Mouse (Mus musculus) forebrain, embryonic 13.5 days (tissue): ENCODE measurements around the gene Prdm16. TPM values are rescaled to one million over a fixed set of nuclear protein-coding genes. Genes with fewer than 3 reads are reported as not detected.

Experiments
- ATAC-seq: fragments of 200-750 bp; cut with Nextera tagmentation; 2 replicates; pipeline ENCODE4 v1.8.0; 2017
- H3K27ac ChIP-seq: fragments of 300-500 bp; sonication (generic); 2 replicates; pipeline ENCODE4 v1.5.1; 2015; ENCODE audit warnings: inconsistent platforms, mild to moderate bottlenecking, moderate library complexity
- H3K27me3 ChIP-seq: fragments of 300-500 bp; sonication (generic); 2 replicates; pipeline ENCODE4 v1.6.1; 2015; ENCODE audit warnings: mild to moderate bottlenecking, inconsistent platforms
- H3K36me3 ChIP-seq: fragments of 300-500 bp; sonication (generic); 2 replicates; pipeline ENCODE4 v1.6.1; 2015; ENCODE audit warnings: mild to moderate bottlenecking, inconsistent platforms; ENCODE audit not compliant: poor library complexity, severe bottlenecking
- H3K4me1 ChIP-seq: fragments of 300-500 bp; sonication (generic); 2 replicates; pipeline ENCODE4 v1.6.1; 2015; ENCODE audit warnings: inconsistent platforms
- H3K4me2 ChIP-seq: fragments of 300-500 bp; sonication (generic); 2 replicates; pipeline ENCODE4 v1.6.1; 2015; ENCODE audit warnings: inconsistent platforms, mild to moderate bottlenecking, moderate library complexity
- H3K4me3 ChIP-seq: fragments of 300-500 bp; sonication (generic); 2 replicates; pipeline ENCODE4 v1.5.1; 2015; ENCODE audit warnings: mild to moderate bottlenecking, inconsistent platforms
- H3K9ac ChIP-seq: fragments of 300-500 bp; sonication (generic); 2 replicates; pipeline ENCODE4 v1.6.1; 2015; ENCODE audit warnings: mild to moderate bottlenecking, inconsistent platforms
- H3K9me3 ChIP-seq: fragments of 300-500 bp; sonication (generic); replicated peaks from 2 replicates; pipeline ENCODE4 v1.6.1; 2016; ENCODE audit warnings: inconsistent platforms
- WGBS: fragments of 180-500 bp; shearing (Covaris S2); methylation state at CpG from one replicate; pipeline ENCODE4 v1.1.7; 2015; 5-methylcytosine and 5-hydroxymethylcytosine counted together
- polyA plus RNA-seq: library from polyadenylated mRNA; unstranded; fragments of >200 nt; fragmentation: Nextera tagmentation; extraction: Ambion mirVana; gene quantifications from 2 replicates; pipeline ENCODE4 v1.2.1, GENCODE M21; 2015

Gene Prdm16
- polyA plus RNA-seq, 1 experiment from 2014 or later: 41.3 TPM

DNA sequence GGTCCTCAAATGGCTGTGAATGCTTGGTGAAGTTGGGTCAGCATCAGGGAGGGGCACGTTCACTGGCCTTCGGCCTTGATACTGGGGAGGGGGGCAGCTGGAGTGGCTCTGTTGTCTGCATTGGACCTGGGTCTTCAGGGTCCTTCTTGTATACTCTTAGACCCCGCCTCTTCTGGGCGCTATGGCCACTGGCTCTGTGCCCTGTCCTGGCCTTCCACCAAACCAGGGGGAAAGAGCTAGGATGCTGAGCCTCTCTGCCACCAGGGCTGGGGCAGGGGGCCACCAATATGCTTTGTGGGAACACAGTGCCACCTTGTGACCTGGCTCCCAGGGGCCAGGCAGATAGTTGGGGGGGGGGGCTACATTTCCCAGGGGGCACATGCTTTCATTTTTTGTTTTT, 93.5 kb downstream of the Prdm16 start:
- Histone ChIP-seq H3K4me1 (peaks cover 89% of the 10 kb centered on the region), H3K4me3 (no peak overlapping the region), H3K27ac (peak overlapping the region; percentile 46), H3K36me3 (no peaks in the 10 kb centered on the region), H3K4me2 (peak overlapping the region; percentile 35; the same call in 1 of the 2 replicates), H3K9me3 (no peaks in the 10 kb centered on the region), H3K27me3 (peaks cover 6% of the 10 kb centered on the region; the same call in 1 of the 2 replicates), H3K9ac (0 out of 2 replicates have a peak overlapping the region, but pooled peaks have one; percentile 43)
- WGBS: 39% methylated on average over 4 of the region's 4 CpGs
- no peak for ATAC-seq

DNA sequence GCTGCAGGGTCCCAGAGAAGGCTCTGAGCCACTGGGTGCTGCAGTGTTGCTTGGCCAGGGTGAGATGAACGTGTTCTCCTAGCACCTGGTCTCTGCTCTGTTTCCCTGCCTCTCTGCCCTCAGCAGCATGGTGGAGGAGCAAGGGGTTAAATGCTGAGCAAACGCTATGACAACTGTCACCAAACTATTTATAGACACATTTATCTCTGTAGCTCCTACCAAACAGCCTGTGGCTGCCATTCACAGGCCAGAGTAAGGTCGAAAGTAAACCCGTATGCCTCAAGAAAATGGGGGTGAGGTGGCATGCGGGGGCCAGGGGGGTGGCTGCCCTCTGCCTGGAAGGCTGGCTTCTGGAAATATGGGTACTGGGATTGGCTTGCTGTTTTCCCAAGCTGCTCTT, 94.1 kb downstream of the Prdm16 start:
- ATAC-seq: no peak
- H3K27me3 ChIP-seq: peaks cover 6% of the 10 kb centered on the region; the same call in 1 of the 2 replicates
- H3K36me3 ChIP-seq: no peaks in the 10 kb centered on the region
- H3K9me3 ChIP-seq: no peaks in the 10 kb centered on the region
- peaks cover 85% of the 10 kb centered on the region for H3K4me1 ChIP-seq
- 58% methylated on average over 5 of the region's 5 CpGs for WGBS
- H3K27ac ChIP-seq: peak overlapping the region; percentile 46; the same call in 1 of the 2 replicates
- H3K4me3 ChIP-seq: no peak overlapping the region
- no peak overlapping the region for H3K9ac ChIP-seq
- H3K4me2 ChIP-seq: no peak overlapping the region

DNA sequence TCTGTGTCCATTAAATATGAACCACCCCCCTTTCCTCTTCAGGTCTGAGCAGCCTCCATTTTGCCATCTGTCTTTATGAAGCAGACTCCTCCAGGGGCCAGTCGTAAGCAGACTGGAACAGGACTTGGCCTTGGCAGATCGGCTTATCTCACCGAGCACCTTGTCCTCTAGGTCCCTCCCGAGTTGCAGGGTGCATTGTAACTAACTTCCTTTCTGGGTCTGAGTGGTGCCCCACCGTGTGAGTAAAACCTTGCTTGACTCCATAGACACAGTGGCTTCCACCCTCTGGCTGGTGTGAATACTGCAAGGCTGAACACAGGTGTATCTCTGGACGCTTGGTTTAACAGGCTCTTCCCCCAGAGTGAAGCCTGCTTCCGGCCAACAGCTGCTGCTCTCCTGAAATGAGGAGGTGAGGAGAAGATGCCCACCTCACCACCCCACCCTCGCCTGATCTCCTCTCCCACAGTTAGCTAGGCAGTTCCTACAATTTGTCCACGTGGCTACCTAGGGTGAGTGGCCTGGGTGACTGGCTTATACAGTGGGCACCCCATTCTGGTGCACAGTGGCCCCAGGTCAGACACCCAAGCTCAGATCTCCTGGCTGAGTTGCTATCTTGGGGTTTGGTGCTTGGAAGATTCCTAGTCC, 94.9 kb downstream of the Prdm16 start:
- Histone ChIP-seq H3K27me3 (peaks cover 6% of the 10 kb centered on the region; the same call in 1 of the 2 replicates), H3K9me3 (no peaks in the 10 kb centered on the region), H3K4me3 (no peak overlapping the region), H3K4me2 (no peak overlapping the region), H3K36me3 (no peaks in the 10 kb centered on the region), H3K27ac (0 out of 2 replicates have a peak overlapping the region, but pooled peaks have one; percentile 70), H3K4me1 (peaks cover 78% of the 10 kb centered on the region), H3K9ac (no peak overlapping the region)
- ATAC-seq: no peak
- WGBS: 66% methylated on average over 9 of the region's 9 CpGs

DNA sequence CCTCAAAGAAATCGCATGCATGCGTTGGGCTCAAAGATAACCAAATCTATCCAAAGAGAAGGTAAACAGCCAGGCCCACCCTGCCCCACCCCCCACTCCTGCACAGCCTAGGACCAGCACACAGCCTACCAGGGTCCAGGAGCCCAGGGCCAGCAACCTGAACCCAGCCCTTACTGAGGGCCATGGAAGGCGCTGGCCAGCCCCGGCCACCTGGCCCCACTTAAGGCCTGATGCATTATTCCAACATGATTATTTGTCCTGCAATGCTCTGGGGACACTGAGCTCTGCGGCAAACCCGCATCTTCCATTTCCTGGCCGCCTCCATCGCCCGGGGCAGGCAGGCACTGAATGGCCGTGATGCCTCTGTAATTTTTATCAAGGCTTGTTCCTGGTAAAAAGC, 96.0 kb downstream of the Prdm16 start:
- H3K4me2 ChIP-seq: peak overlapping the region; percentile 36
- ATAC-seq: peak; percentile 26; the same call in 1 of the 2 replicates
- peak overlapping the region; percentile 10; the same call in 1 of the 2 replicates for H3K9ac ChIP-seq
- no peaks in the 10 kb centered on the region for H3K36me3 ChIP-seq
- H3K9me3 ChIP-seq: no peaks in the 10 kb centered on the region
- no peak overlapping the region for H3K4me3 ChIP-seq
- peaks cover 6% of the 10 kb centered on the region; the same call in 1 of the 2 replicates for H3K27me3 ChIP-seq
- peak overlapping the region; percentile 70 for H3K27ac ChIP-seq
- H3K4me1 ChIP-seq: peaks cover 78% of the 10 kb centered on the region
- 12% methylated on average over 10 of the region's 10 CpGs for WGBS

DNA sequence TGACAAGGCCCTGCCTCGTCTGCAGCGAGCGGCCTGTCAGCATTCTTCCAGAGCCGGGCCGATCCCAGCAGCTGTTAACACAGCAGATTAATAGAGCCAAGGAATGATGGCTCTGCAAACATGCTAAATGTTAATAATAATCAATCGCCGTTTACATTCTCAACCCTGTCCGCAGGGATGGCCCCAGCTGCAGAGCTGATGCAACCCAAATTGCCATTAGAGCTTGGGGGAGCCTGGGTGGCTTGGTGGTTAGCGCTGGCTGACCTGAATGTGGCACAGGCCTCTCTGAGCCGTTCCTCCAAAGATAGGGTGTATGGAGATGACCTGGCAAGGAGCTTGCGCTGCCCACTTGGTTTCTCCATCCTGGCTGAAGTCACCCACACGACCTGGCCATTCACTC, 97.0 kb downstream of the Prdm16 start:
- Histone ChIP-seq H3K4me3 (no peak overlapping the region), H3K4me1 (peaks cover 69% of the 10 kb centered on the region), H3K36me3 (no peaks in the 10 kb centered on the region), H3K9ac (no peak overlapping the region), H3K4me2 (no peak overlapping the region), H3K27me3 (peaks cover 6% of the 10 kb centered on the region; the same call in 1 of the 2 replicates), H3K27ac (no peak overlapping the region), H3K9me3 (no peaks in the 10 kb centered on the region)
- WGBS: 88% methylated on average over 12 of the region's 12 CpGs
- ATAC-seq: no peak

DNA sequence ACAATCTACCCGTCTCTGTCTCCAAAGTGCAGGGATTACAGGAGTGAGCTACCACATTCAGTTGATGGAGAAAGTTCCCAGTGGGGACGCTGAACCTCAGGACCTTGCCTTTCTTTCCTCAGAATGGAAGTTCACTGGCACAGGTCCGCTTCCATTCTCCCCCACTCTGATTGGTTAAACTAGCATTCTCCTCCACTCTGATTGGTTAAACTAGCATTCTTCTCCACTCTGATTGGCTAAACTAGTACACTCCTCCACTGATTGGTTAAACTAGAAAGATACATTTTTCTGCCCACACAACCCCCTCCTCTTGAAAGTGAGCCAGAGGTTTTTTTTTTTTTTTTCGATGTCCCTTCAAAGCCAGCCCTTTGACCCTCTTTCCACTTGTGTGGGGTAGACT, 97.9 kb downstream of the Prdm16 start:
- H3K9ac ChIP-seq: no peak overlapping the region
- no peak overlapping the region for H3K4me2 ChIP-seq
- no peaks in the 10 kb centered on the region for H3K36me3 ChIP-seq
- H3K4me3 ChIP-seq: no peak overlapping the region
- H3K9me3 ChIP-seq: no peaks in the 10 kb centered on the region
- no peaks in the 10 kb centered on the region for H3K27me3 ChIP-seq
- 84% methylated on average over 4 of the region's 4 CpGs for WGBS
- H3K27ac ChIP-seq: no peak overlapping the region
- ATAC-seq: no peak
- H3K4me1 ChIP-seq: peaks cover 59% of the 10 kb centered on the region

DNA sequence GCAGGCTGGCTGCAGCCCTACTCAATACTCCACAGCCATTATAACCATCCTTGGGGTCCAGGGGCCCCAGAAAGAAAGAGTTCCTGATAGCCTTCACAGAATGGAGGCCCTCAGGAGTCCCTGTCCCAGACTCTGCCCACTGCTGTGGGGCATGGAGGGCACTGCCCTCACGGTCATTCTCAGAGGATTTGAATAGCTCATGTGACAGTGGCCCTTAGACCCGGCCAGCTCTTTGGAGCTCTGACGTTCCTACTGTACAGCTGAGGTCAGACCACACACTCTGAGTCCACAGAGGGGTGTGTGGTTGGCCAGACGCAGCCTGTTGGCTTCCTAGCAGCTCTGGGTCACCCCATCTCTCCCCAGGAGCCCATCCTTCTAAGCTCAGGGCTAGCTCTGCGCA, 100.6 kb downstream of the Prdm16 start:
- no peak overlapping the region for H3K27ac ChIP-seq
- 75% methylated on average over 5 of the region's 5 CpGs for WGBS
- H3K4me3 ChIP-seq: no peak overlapping the region
- H3K27me3 ChIP-seq: no peaks in the 10 kb centered on the region
- peaks cover 52% of the 10 kb centered on the region for H3K4me1 ChIP-seq
- ATAC-seq: no peak
- no peak overlapping the region for H3K4me2 ChIP-seq
- H3K9ac ChIP-seq: no peak overlapping the region; the same call in 1 of the 2 replicates
- H3K9me3 ChIP-seq: no peaks in the 10 kb centered on the region
- no peaks in the 10 kb centered on the region for H3K36me3 ChIP-seq

DNA sequence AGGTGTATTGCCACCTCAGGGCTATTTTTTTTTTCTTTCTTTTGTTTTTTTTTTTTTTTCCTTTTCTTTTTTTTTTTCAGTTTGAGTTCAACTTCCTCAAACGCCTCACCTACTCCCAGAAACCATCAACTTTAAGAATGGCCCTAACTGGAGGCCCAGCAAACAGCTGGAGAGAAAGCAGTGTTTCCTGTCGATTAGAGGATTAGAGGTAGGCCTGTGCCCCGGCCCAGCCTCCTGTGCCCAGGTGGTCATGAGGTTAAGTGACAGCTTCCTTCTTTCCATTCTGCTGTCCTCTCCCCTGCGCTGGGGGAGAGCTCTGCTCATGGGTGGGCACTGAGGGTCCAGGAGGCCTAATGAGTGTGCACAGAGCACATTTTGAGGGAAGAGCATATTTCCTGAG, 105.3 kb downstream of the Prdm16 start:
- ATAC-seq: no peak
- Histone ChIP-seq H3K27me3 (no peaks in the 10 kb centered on the region), H3K4me1 (peaks cover 68% of the 10 kb centered on the region), H3K9ac (no peak overlapping the region), H3K36me3 (peaks cover 4% of the 10 kb centered on the region; the same call in 1 of the 2 replicates), H3K4me2 (no peak overlapping the region), H3K9me3 (no peaks in the 10 kb centered on the region), H3K4me3 (no peak overlapping the region), H3K27ac (no peak overlapping the region; the same call in 1 of the 2 replicates)
- WGBS: 48% methylated on average over 4 of the region's 4 CpGs

DNA sequence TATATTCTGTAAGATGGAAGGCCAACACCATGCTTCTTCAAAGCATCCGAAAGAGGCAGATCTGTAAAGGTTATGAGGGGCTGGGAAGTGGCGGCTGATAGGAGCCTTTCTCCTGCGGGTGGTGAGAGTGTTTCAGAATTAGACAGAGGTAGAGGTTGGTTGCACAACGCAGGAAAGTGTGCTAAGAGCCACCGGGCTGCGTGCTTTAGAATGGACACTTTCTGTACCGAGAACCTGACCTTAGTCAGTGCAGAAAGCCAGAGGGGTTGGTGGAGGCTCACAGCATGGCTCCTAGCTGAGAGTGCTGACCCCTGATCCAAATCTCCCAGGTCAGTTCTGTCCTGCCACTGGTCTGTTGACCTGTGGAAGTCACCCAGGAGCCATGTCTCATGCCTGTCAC, 106.3 kb downstream of the Prdm16 start:
- Histone ChIP-seq H3K4me2 (no peak overlapping the region), H3K4me3 (no peak overlapping the region), H3K9me3 (no peaks in the 10 kb centered on the region), H3K27me3 (no peaks in the 10 kb centered on the region), H3K27ac (no peak overlapping the region), H3K4me1 (peaks cover 68% of the 10 kb centered on the region), H3K36me3 (peaks cover 4% of the 10 kb centered on the region; the same call in 1 of the 2 replicates), H3K9ac (no peak overlapping the region)
- WGBS: 58% methylated on average over 7 of the region's 7 CpGs
- ATAC-seq: no peak

DNA sequence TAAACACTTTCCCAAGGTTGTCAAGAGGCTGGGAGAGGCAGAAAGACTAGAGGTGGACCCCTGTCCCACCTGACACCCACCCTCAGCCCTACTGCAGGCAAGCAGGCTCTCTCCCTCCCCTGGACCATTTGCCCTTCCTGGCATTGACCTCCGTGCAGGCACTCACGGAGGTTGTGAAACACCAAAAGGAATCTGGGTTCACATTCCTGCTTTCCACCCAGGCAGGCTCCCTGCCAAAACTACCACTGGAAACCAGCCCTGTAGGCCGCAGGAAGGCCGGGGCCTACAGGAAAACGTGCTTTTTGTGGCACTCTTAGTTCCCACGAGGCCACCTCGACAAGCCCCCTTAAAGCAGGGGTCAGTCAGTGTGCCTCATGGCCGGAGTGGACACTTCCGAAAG, 109.2 kb downstream of the Prdm16 start:
- H3K27ac ChIP-seq: 0 out of 2 replicates have a peak overlapping the region, but pooled peaks have one; percentile 16
- no peaks in the 10 kb centered on the region for H3K9me3 ChIP-seq
- ATAC-seq: no peak
- no peak overlapping the region for H3K4me2 ChIP-seq
- H3K4me1 ChIP-seq: peaks cover 85% of the 10 kb centered on the region
- H3K4me3 ChIP-seq: no peak overlapping the region
- peaks cover 4% of the 10 kb centered on the region; the same call in 1 of the 2 replicates for H3K36me3 ChIP-seq
- 70% methylated on average over 9 of the region's 9 CpGs for WGBS
- 0 out of 2 replicates have a peak, but pooled peaks cover 3% of the 10 kb centered on the region for H3K27me3 ChIP-seq
- no peak overlapping the region for H3K9ac ChIP-seq

DNA sequence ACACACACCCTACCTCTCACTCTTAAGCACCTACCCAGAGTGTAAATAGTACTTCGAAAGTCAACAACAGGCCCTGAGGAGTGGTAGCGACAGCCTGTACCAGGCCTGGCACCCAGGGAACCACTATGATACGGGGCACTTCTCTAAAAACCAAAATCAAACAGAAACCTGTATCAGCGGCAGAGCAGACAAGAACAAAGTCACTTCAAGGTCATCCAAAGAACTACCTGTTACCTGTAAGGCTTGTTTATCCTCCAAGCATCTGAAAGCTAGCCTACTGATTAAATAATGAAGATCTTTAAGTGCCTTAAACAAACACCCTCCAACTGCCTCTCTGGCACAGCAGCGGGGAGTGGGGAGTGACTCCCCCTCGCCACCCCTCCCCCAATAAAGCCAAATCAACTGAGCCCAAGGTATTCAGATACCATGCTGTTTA, 110.3 kb downstream of the Prdm16 start:
- Histone ChIP-seq H3K4me1 (peaks cover 74% of the 10 kb centered on the region), H3K36me3 (peaks cover 4% of the 10 kb centered on the region; the same call in 1 of the 2 replicates), H3K4me3 (no peak overlapping the region), H3K4me2 (no peak overlapping the region), H3K9ac (no peak overlapping the region), H3K9me3 (no peaks in the 10 kb centered on the region), H3K27me3 (0 out of 2 replicates have a peak, but pooled peaks cover 3% of the 10 kb centered on the region), H3K27ac (no peak overlapping the region)
- WGBS: 81% methylated on average over 6 of the region's 6 CpGs
- no peak for ATAC-seq

DNA sequence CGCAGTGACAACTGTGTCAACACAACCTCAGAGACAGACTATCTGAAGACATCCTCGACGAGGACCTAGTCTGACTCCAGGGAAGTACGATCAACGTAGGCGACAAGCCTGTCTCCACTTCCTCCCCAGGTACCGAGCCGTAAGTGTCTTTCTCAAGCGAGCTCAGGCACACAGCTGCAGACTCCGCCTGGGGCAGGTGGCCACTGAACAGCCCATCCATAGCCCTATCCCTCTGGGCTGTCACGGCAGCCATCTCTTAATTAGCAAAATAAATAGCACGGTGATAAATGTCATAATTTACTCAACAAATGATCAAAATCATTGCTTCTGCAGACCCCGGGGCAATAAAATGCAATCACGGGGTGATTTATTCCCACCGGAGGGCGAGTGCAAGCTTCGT, 112.8 kb downstream of the Prdm16 start:
- WGBS: 61% methylated on average over 17 of the region's 17 CpGs
- 0 out of 2 replicates have a peak, but pooled peaks have one; percentile 10 for ATAC-seq
- peaks cover 59% of the 10 kb centered on the region for H3K4me1 ChIP-seq
- no peak overlapping the region for H3K27ac ChIP-seq
- H3K36me3 ChIP-seq: peaks cover 9% of the 10 kb centered on the region; the same call in 1 of the 2 replicates
- H3K9me3 ChIP-seq: no peaks in the 10 kb centered on the region
- H3K9ac ChIP-seq: no peak overlapping the region
- H3K4me3 ChIP-seq: no peak overlapping the region
- H3K27me3 ChIP-seq: 0 out of 2 replicates have a peak, but pooled peaks cover 3% of the 10 kb centered on the region
- no peak overlapping the region for H3K4me2 ChIP-seq
